Mouse (Mus musculus): ENCODE measurements around the gene Adamts4. TPM values are rescaled to one million over a fixed set of nuclear protein-coding genes. Genes with fewer than 3 reads are reported as not detected.
"Not testable (repeated sequence)": the region's sequence is repeated elsewhere in the genome, so short reads cannot be mapped to it uniquely, and the experiment has no call there.

Gene Adamts4
- polyA plus RNA-seq, 1 experiment from 2014 or later: 6.2 TPM

- Histone ChIP-seq H3K9ac (no peak overlapping the region), H3K4me3 (no peak overlapping the region), H3K27me3 (replicated peaks) (no peaks in the 10 kb centered on the region), H3K9me3 (no peaks in the 10 kb centered on the region), H3K4me2 (replicated peaks) (no peak overlapping the region), H3K27ac (no peak overlapping the region), H3K4me1 (no peaks in the 10 kb centered on the region), H3K36me3 (peaks cover 49% of the 10 kb centered on the region)
- 87% methylated on average over 12 of the region's 12 CpGs for WGBS
- no peak for ATAC-seq (ENCODE audit: low FRiP score, low read depth)
These were observed 17.2 kb upstream of the Adamts4 start for GRCm38 (mm10) chr1:171232800-171233730.

- Histone ChIP-seq H3K9me3 (no peaks in the 10 kb centered on the region), H3K27me3 (replicated peaks) (no peaks in the 10 kb centered on the region), H3K27ac (no peak within 1 kb of the TSS; the same call in 1 of the 2 replicates), H3K4me2 (replicated peaks) (no peak within 1 kb of the TSS), H3K9ac (no peak within 1 kb of the TSS), H3K36me3 (peaks cover 59% of the 10 kb centered on the region), H3K4me3 (no peak within 1 kb of the TSS), H3K4me1 (no peaks in the 10 kb centered on the region)
- 89% methylated on average over 14 of the region's 14 CpGs for WGBS
- no peak for ATAC-seq (ENCODE audit: low FRiP score, low read depth)
These were observed 16.1 kb upstream of the Adamts4 start, which contains the start of gene Fcer1g for GRCm38 (mm10) chr1:171234126-171234525. Fcer1g (minus strand) TSS chr1:171234365.

- H3K36me3 ChIP-seq: peaks cover 62% of the 10 kb centered on the region
These were observed 15.7 kb upstream of the Adamts4 start for GRCm38 (mm10) chr1:171234538-171234937.

GRCm38 (mm10) chr1:171235791-171236190 is 14.4 kb upstream of the Adamts4 start:
- Histone ChIP-seq H3K4me1 (no peaks in the 10 kb centered on the region), H3K9me3 (no peaks in the 10 kb centered on the region), H3K27ac (no peak overlapping the region), H3K4me3 (no peak overlapping the region), H3K4me2 (replicated peaks) (no peak overlapping the region), H3K27me3 (replicated peaks) (no peaks in the 10 kb centered on the region), H3K36me3 (peaks cover 73% of the 10 kb centered on the region), H3K9ac (no peak overlapping the region)
- ATAC-seq (ENCODE audit: low FRiP score, low read depth): no peak
- WGBS: 92% methylated on average over 4 of the region's 4 CpGs

More at GRCm38 (mm10) chr1:171234538-171234937, 15.7 kb upstream of the Adamts4 start:
- no peak overlapping the region for H3K27ac ChIP-seq
- no peaks in the 10 kb centered on the region for H3K27me3 ChIP-seq (replicated peaks)
- no peak overlapping the region for H3K4me2 ChIP-seq (replicated peaks)
- no peaks in the 10 kb centered on the region for H3K4me1 ChIP-seq
- no peak for ATAC-seq (ENCODE audit: low FRiP score, low read depth)
- 93% methylated on average over 4 of the region's 4 CpGs for WGBS
- no peak overlapping the region for H3K4me3 ChIP-seq
- no peak overlapping the region for H3K9ac ChIP-seq
- H3K9me3 ChIP-seq: no peaks in the 10 kb centered on the region

GRCm38 (mm10) chr1:171237438-171237837 is 12.8 kb upstream of the Adamts4 start:
- ATAC-seq (ENCODE audit: low FRiP score, low read depth): no peak
- peaks cover 88% of the 10 kb centered on the region for H3K36me3 ChIP-seq
- H3K4me2 ChIP-seq (replicated peaks): no peak overlapping the region

GRCm38 (mm10) chr1:171238463-171238862 is 11.8 kb upstream of the Adamts4 start:
- Histone ChIP-seq H3K9me3 (no peaks in the 10 kb centered on the region), H3K27me3 (replicated peaks) (no peaks in the 10 kb centered on the region), H3K27ac (no peak overlapping the region), H3K4me1 (no peaks in the 10 kb centered on the region), H3K4me3 (no peak overlapping the region), H3K4me2 (replicated peaks) (no peak overlapping the region), H3K9ac (no peak overlapping the region), H3K36me3 (peaks cover 93% of the 10 kb centered on the region)
- 0 out of 2 replicates have a peak, but pooled peaks have one; percentile 19 for ATAC-seq (ENCODE audit: low FRiP score, low read depth)
- WGBS: 76% methylated on average over 14 of the region's 14 CpGs

More at GRCm38 (mm10) chr1:171237438-171237837, 12.8 kb upstream of the Adamts4 start:
- Histone ChIP-seq H3K27me3 (replicated peaks) (no peaks in the 10 kb centered on the region), H3K4me3 (no peak overlapping the region), H3K9ac (no peak overlapping the region), H3K9me3 (no peaks in the 10 kb centered on the region), H3K27ac (no peak overlapping the region), H3K4me1 (no peaks in the 10 kb centered on the region)
- WGBS: 95% methylated on average over 6 of the region's 6 CpGs

- Histone ChIP-seq H3K27ac (no peak overlapping the region), H3K4me1 (no peaks in the 10 kb centered on the region), H3K9me3 (no peaks in the 10 kb centered on the region), H3K4me2 (replicated peaks) (no peak overlapping the region), H3K36me3 (peaks cover 88% of the 10 kb centered on the region), H3K4me3 (no peak overlapping the region), H3K9ac (no peak overlapping the region), H3K27me3 (replicated peaks) (no peaks in the 10 kb centered on the region)
- ATAC-seq (ENCODE audit: low FRiP score, low read depth): no peak
- 85% methylated on average over 15 of the region's 15 CpGs for WGBS
These were observed 10.1 kb upstream of the Adamts4 start for GRCm38 (mm10) chr1:171239992-171240744.

GRCm38 (mm10) chr1:171240911-171241310 is 9.3 kb upstream of the Adamts4 start:
- Histone ChIP-seq H3K27ac (no peak overlapping the region), H3K9ac (no peak overlapping the region), H3K4me1 (peaks cover 5% of the 10 kb centered on the region), H3K27me3 (replicated peaks) (no peaks in the 10 kb centered on the region), H3K4me2 (replicated peaks) (no peak overlapping the region), H3K9me3 (no peaks in the 10 kb centered on the region), H3K4me3 (no peak overlapping the region), H3K36me3 (peaks cover 87% of the 10 kb centered on the region)
- WGBS: 91% methylated on average over 10 of the region's 10 CpGs
- ATAC-seq (ENCODE audit: low FRiP score, low read depth): no peak

- not testable (repeated sequence) for H3K9me3 ChIP-seq; H3K4me3 ChIP-seq; H3K27ac ChIP-seq; H3K4me2 ChIP-seq (replicated peaks); ATAC-seq (ENCODE audit: low FRiP score, low read depth); H3K27me3 ChIP-seq (replicated peaks); H3K9ac ChIP-seq
- Histone ChIP-seq H3K36me3 (peaks cover 77% of the 10 kb centered on the region), H3K4me1 (peaks cover 10% of the 10 kb centered on the region)
- 86% methylated on average over 12 of the region's 12 CpGs for WGBS
These were observed 8.3 kb upstream of the Adamts4 start for GRCm38 (mm10) chr1:171241952-171242351.

- peak overlapping the region; percentile 79; the same call in 1 of the 2 replicates for H3K4me2 ChIP-seq (replicated peaks)
- peaks cover 34% of the 10 kb centered on the region for H3K4me1 ChIP-seq
- no peak for ATAC-seq (ENCODE audit: low FRiP score, low read depth)
- H3K9me3 ChIP-seq: no peaks in the 10 kb centered on the region
- peaks cover 46% of the 10 kb centered on the region for H3K36me3 ChIP-seq
- H3K9ac ChIP-seq: no peak overlapping the region
- no peaks in the 10 kb centered on the region for H3K27me3 ChIP-seq (replicated peaks)
- H3K27ac ChIP-seq: no peak overlapping the region
- no peak overlapping the region for H3K4me3 ChIP-seq
- WGBS: 91% methylated on average over 8 of the region's 8 CpGs
These were observed 4.9 kb upstream of the Adamts4 start for GRCm38 (mm10) chr1:171245353-171245752.

- H3K36me3 ChIP-seq: peaks cover 31% of the 10 kb centered on the region
- under 1% methylated on average over 41 of the region's 41 CpGs for WGBS
- H3K4me2 ChIP-seq (replicated peaks): peak overlapping the region; percentile 79
- H3K4me3 ChIP-seq: peak overlapping the region; percentile 68
- peaks cover 49% of the 10 kb centered on the region for H3K4me1 ChIP-seq
- peak overlapping the region; percentile 75 for H3K9ac ChIP-seq
- ATAC-seq (ENCODE audit: low FRiP score, low read depth): peak; percentile 92
- H3K9me3 ChIP-seq: no peaks in the 10 kb centered on the region
- H3K27me3 ChIP-seq (replicated peaks): no peaks in the 10 kb centered on the region
- peak overlapping the region; percentile 42; the same call in 1 of the 2 replicates for H3K27ac ChIP-seq
These were observed 3.3 kb upstream of the Adamts4 start for GRCm38 (mm10) chr1:171246709-171247452.
